Mouse (Mus musculus): ENCODE data around the gene Cacna1f. TPM values are rescaled to one million over a fixed set of nuclear protein-coding genes. Genes with fewer than 3 reads are reported as not detected.

The Cacna1f gene
- total and polyA plus RNA-seq, 3 experiments = 0.02 TPM; not detected in 2

DNA sequence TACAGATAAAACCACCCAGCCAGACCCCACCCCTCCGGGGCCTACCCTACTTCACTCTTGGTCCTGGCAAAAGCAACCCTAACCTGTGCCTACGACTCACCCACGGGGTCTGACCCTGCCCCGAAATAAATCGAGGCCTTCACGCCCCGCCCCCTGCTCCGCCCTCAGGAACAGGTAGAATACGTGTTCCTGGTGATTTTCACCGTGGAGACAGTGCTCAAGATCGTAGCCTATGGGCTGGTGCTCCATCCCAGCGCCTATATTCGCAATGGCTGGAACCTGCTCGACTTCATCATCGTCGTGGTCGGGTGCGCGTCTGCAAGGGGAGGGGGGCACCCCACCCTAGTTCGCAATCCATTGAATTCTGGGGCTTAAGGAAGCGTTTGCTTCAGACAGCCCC is 3.2 kb downstream of the Cacna1f start:
- Histone ChIP-seq H3K27ac (no peak overlapping the region), H3K4me1 (ENCODE audit: control insufficient read depth, insufficient read depth, low read length) (no peaks in the 10 kb centered on the region), H3K9ac (ENCODE audit: low read depth, low read length) (no peak overlapping the region), H3K4me3 (no peak overlapping the region), H3K79me2 (replicated peaks; ENCODE audit: control insufficient read depth, insufficient read depth, low read length) (no peaks in the 10 kb centered on the region), H3K27me3 (ENCODE audit: control insufficient read depth, insufficient read depth, low read length) (no peaks in the 10 kb centered on the region), H3K36me3 (ENCODE audit: control insufficient read depth, insufficient read depth, low read length) (no peaks in the 10 kb centered on the region)
- 27% methylated on average over 21 of the region's 21 CpGs for WGBS
- TF ChIP-seq POLR2A (IDR thresholded peaks at IDR 0.05; ENCODE audit: insufficient read depth, low read depth, low read length) (no peak), CTCF (IDR thresholded peaks at IDR 0.05) (no peak), EP300 (IDR thresholded peaks at IDR 0.05; ENCODE audit: insufficient read depth, low read depth, low read length) (no peak)
- intact Hi-C loops (cut with DNase I) = no loop called here
- no peak for DNase-seq

DNA sequence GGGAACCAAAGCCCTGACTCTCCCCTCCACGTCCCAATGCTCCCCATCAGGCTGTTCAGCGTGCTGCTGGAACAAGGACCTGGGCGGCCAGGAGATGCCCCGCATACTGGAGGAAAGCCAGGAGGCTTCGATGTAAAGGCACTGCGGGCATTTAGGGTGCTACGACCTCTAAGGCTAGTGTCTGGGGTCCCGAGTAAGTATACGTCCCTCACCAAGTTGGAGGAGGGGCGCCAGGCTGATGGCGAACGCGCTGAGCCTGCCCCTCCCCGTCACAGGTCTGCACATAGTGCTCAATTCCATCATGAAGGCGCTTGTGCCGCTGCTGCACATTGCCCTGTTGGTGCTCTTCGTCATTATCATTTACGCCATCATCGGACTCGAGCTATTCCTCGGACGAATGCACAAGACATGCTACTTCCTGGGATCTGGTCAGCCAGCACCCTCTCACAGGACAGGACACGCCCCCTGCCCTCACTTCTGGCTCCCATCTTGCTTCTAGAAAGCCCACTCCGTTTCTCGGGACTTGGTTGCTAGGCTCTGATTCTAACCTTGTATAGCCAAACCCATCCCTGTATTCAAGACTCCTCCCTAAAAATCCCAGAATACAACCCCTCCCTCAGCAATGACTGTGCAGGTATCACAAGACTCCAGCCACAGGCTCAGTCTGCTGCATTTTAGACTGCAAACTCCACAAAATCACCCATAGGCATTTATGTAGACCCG is 3.8 kb downstream of the Cacna1f start:
- no peaks in the 10 kb centered on the region for H3K36me3 ChIP-seq (ENCODE audit: control insufficient read depth, insufficient read depth, low read length)
- 25% methylated on average over 26 of the region's 26 CpGs for WGBS
- intact Hi-C loops (cut with DNase I) = no loop called here
- no peaks in the 10 kb centered on the region for H3K79me2 ChIP-seq (replicated peaks; ENCODE audit: control insufficient read depth, insufficient read depth, low read length)
- H3K9ac ChIP-seq (ENCODE audit: low read depth, low read length) = no peak overlapping the region
- DNase-seq = no peak
- H3K4me3 ChIP-seq = no peak overlapping the region
- no peak for TF ChIP-seq CTCF (IDR thresholded peaks at IDR 0.05)
- no peak for TF ChIP-seq POLR2A (IDR thresholded peaks at IDR 0.05; ENCODE audit: insufficient read depth, low read depth, low read length)
- TF ChIP-seq EP300 (IDR thresholded peaks at IDR 0.05; ENCODE audit: insufficient read depth, low read depth, low read length) = no peak
- no peaks in the 10 kb centered on the region for H3K27me3 ChIP-seq (ENCODE audit: control insufficient read depth, insufficient read depth, low read length)
- H3K27ac ChIP-seq = no peak overlapping the region
- no peaks in the 10 kb centered on the region for H3K4me1 ChIP-seq (ENCODE audit: control insufficient read depth, insufficient read depth, low read length)

- 75% methylated on average over 12 of the region's 12 CpGs for WGBS
- no peak overlapping the region for H3K9ac ChIP-seq (ENCODE audit: low read depth, low read length)
These were observed 11.1 kb downstream of the Cacna1f start for GRCm38 (mm10) chrX:7617889-7618551.

GRCm38 (mm10) chrX:7632560-7632959 is 25.7 kb downstream of the Cacna1f start:
- no peak for DNase-seq
- intact Hi-C loops (cut with DNase I) = no loop called here
- no peaks in the 10 kb centered on the region for H3K27me3 ChIP-seq (ENCODE audit: control insufficient read depth, insufficient read depth, low read length)
- no peaks in the 10 kb centered on the region for H3K36me3 ChIP-seq (ENCODE audit: control insufficient read depth, insufficient read depth, low read length)
- H3K4me3 ChIP-seq = no peak overlapping the region
- whole genome bisulfite sequencing = 78% methylated on average over 6 of the region's 6 CpGs
- H3K9ac ChIP-seq (ENCODE audit: low read depth, low read length) = no peak overlapping the region
- no peak for TF ChIP-seq CTCF (IDR thresholded peaks at IDR 0.05)
- TF ChIP-seq EP300 (IDR thresholded peaks at IDR 0.05; ENCODE audit: insufficient read depth, low read depth, low read length) = no peak
- no peak for TF ChIP-seq POLR2A (IDR thresholded peaks at IDR 0.05; ENCODE audit: insufficient read depth, low read depth, low read length)
- H3K27ac ChIP-seq = no peak overlapping the region
- H3K4me1 ChIP-seq (ENCODE audit: control insufficient read depth, insufficient read depth, low read length) = no peaks in the 10 kb centered on the region
- no peaks in the 10 kb centered on the region for H3K79me2 ChIP-seq (replicated peaks; ENCODE audit: control insufficient read depth, insufficient read depth, low read length)

More at GRCm38 (mm10) chrX:7617889-7618551, 11.1 kb downstream of the Cacna1f start:
- intact Hi-C loops (cut with DNase I) = no loop called here
- Histone ChIP-seq H3K27ac (no peak overlapping the region), H3K4me1 (ENCODE audit: control insufficient read depth, insufficient read depth, low read length) (no peaks in the 10 kb centered on the region), H3K27me3 (ENCODE audit: control insufficient read depth, insufficient read depth, low read length) (no peaks in the 10 kb centered on the region), H3K36me3 (ENCODE audit: control insufficient read depth, insufficient read depth, low read length) (no peaks in the 10 kb centered on the region), H3K4me3 (no peak overlapping the region), H3K79me2 (replicated peaks; ENCODE audit: control insufficient read depth, insufficient read depth, low read length) (no peaks in the 10 kb centered on the region)
- TF ChIP-seq EP300 (IDR thresholded peaks at IDR 0.05; ENCODE audit: insufficient read depth, low read depth, low read length) (no peak), CTCF (IDR thresholded peaks at IDR 0.05) (no peak), POLR2A (IDR thresholded peaks at IDR 0.05; ENCODE audit: insufficient read depth, low read depth, low read length) (no peak)
- DNase-seq = no peak

- 44% methylated on average over 3 of the region's 3 CpGs for WGBS
- no peak overlapping the region for H3K4me3 ChIP-seq
- no peak overlapping the region for H3K27ac ChIP-seq
- no peak for DNase-seq
- H3K27me3 ChIP-seq (ENCODE audit: control insufficient read depth, insufficient read depth, low read length) = no peaks in the 10 kb centered on the region
- H3K4me1 ChIP-seq (ENCODE audit: control insufficient read depth, insufficient read depth, low read length) = no peaks in the 10 kb centered on the region; the same call in 1 of the 2 replicates
- no peaks in the 10 kb centered on the region for H3K79me2 ChIP-seq (replicated peaks; ENCODE audit: control insufficient read depth, insufficient read depth, low read length)
- TF ChIP-seq POLR2A (IDR thresholded peaks at IDR 0.05; ENCODE audit: insufficient read depth, low read depth, low read length) (no peak), CTCF (IDR thresholded peaks at IDR 0.05) (no peak), EP300 (IDR thresholded peaks at IDR 0.05; ENCODE audit: insufficient read depth, low read depth, low read length) (no peak)
- no peaks in the 10 kb centered on the region for H3K36me3 ChIP-seq (ENCODE audit: control insufficient read depth, insufficient read depth, low read length)
- intact Hi-C loops (cut with DNase I) = no loop called here
- no peak overlapping the region for H3K9ac ChIP-seq (ENCODE audit: low read depth, low read length)
These were observed 28.2 kb downstream of the Cacna1f start for GRCm38 (mm10) chrX:7635101-7635500.

Measured in heart, adult 2 months (tissue).